Mouse (Mus musculus): ENCODE results near the gene Cpne6. TPM values are rescaled to one million over a fixed set of nuclear protein-coding genes. Genes with fewer than 3 reads are reported as not detected.
A peak's percentile ranks its signal among the peaks of the same experiment; 100 is the strongest.

Cpne6 gene
- total and polyA plus RNA-seq, 3 experiments: not detected

DNA sequence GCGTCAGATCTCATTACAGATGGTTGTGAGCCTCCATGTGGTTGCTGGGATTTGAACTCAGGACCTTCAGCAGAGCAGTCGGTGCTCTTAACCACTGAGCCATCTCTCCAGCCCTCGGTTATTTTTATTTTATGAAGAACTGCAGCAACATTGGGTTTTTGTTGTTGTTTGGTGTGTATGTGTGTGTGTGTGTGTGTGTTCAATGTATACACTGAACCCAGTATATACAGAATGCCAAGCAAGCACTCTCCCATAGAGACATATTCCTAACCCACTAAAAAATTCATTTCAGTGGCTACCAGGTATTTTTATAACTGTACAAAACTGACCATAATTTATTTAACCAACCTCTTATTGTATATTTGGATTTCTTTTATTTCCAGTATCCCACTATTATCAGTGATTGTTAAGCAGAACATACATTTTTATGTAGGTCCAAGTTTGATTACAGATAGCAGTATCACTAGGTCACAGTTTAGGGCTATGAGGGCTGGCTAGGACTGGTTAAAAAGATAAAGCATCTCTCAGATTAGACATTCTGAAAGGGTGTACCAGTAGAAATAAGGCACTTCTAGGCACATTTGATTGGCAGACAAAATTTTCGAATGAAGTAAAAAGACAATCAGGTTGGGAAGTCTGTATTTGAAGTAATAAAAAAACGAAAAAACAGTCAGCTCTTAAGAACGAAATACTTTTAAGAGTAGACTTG is 48.6 kb downstream of the Cpne6 start (continued):
- peak; percentile 87 for TF ChIP-seq TBP (IDR thresholded peaks at IDR 0.05; ENCODE audit: low read depth, low read length)
- no peak for TF ChIP-seq GABPA (IDR thresholded peaks at IDR 0.05; ENCODE audit: low read depth, low read length)
- peak; percentile 87 for TF ChIP-seq RCOR1 (IDR thresholded peaks at IDR 0.05; ENCODE audit: low read depth, low read length)
- TF ChIP-seq SIN3A (IDR thresholded peaks at IDR 0.05; ENCODE audit: low read length): no peak
- TF ChIP-seq MAFK (IDR thresholded peaks at IDR 0.05; ENCODE audit: borderline replicate concordance, low read depth, low read length): no peak
- TF ChIP-seq TAL1 (IDR thresholded peaks at IDR 0.05; ENCODE audit: low read length): peak; percentile 70
- no peak for TF ChIP-seq USF1 (IDR thresholded peaks at IDR 0.05; ENCODE audit: low read depth, low read length)
- no peak; the same call in 1 of the 2 replicates for TF ChIP-seq ZNF384 (IDR thresholded peaks at IDR 0.05; ENCODE audit: low read depth, low read length)
- no peak for TF ChIP-seq MYC (IDR thresholded peaks at IDR 0.05; ENCODE audit: low read depth, low read length)
- no peak for TF ChIP-seq CTCF (IDR thresholded peaks at IDR 0.05 in 2 of 3, conservative IDR thresholded peaks at IDR 0.05 in 1 of 3; ENCODE audit: control insufficient read depth in 1 of 3, insufficient read depth in 1 of 3, low read depth in 2 of 3, low read length in 3 of 3, poor library complexity in 1 of 3, severe bottlenecking in 1 of 3)
- TF ChIP-seq UBTF (IDR thresholded peaks at IDR 0.05; ENCODE audit: borderline replicate concordance, insufficient read depth, low read depth, low read length): no peak
- TF ChIP-seq ETS1 (IDR thresholded peaks at IDR 0.05; ENCODE audit: low read depth, low read length): peak; percentile 76
- no peak for TF ChIP-seq JUND (IDR thresholded peaks at IDR 0.05; ENCODE audit: low read depth, low read length)

DNA sequence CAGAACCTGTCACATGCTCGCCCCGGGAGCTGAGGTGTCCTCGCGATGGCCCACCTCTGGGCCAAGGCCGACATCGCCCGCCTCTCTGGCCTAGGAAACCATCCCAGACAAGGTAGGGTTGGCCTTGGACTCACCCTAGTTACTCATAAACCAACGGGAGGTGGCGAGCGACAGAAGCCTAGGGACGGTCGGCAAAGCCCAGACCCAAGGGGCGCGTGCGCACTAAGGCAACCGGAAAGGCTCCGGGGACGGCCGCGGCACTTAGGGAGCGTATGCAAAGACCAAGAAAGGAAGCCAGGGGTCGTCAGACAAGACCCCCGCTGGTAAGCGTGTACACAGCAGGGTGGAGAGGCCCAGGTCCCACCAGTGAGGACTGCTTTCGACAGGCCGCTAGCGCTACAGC is 49.6 kb downstream of the Cpne6 start, which contains the start of gene Dcaf11:
Gene Dcaf11, plus strand, starts transcription at position 208 of the 403 bp plus-strand sequence.
- H3K27me3 ChIP-seq (ENCODE audit: control insufficient read depth in 1 of 2, insufficient read depth in 2 of 2, low read length in 2 of 2): no peaks in the 10 kb centered on the region
- TF ChIP-seq RCOR1 (IDR thresholded peaks at IDR 0.05; ENCODE audit: low read depth, low read length) (no peak), NRF1 (IDR thresholded peaks at IDR 0.05; ENCODE audit: insufficient read depth, low read depth, low read length, poor library complexity, severe bottlenecking) (peak; percentile 84), UBTF (IDR thresholded peaks at IDR 0.05; ENCODE audit: borderline replicate concordance, insufficient read depth, low read depth, low read length) (peak; percentile 69; the same call in 1 of the 2 replicates), POLR2AphosphoS5 (IDR thresholded peaks at IDR 0.05; ENCODE audit: borderline replicate concordance, low read depth, low read length) (peak; percentile 4; the same call in 1 of the 2 replicates), USF2 (IDR thresholded peaks at IDR 0.05; ENCODE audit: borderline replicate concordance in 1 of 2, insufficient read depth in 1 of 2, low read depth in 1 of 2, low read length in 2 of 2) (no peak), ZC3H11A (IDR thresholded peaks at IDR 0.05; ENCODE audit: low read depth, low read length) (no peak), USF1 (IDR thresholded peaks at IDR 0.05; ENCODE audit: low read depth, low read length) (0 out of 2 replicates have a peak, but pooled peaks have one; percentile 39), HCFC1 (IDR thresholded peaks at IDR 0.05; ENCODE audit: low read depth, low read length) (peak; percentile 69; the same call in 1 of the 2 replicates), NELFE (IDR thresholded peaks at IDR 0.05; ENCODE audit: low read depth, low read length) (peak; percentile 50), JUND (IDR thresholded peaks at IDR 0.05; ENCODE audit: low read depth, low read length) (no peak), MYC (IDR thresholded peaks at IDR 0.05; ENCODE audit: low read depth, low read length) (no peak), POLR2AphosphoS2 (IDR thresholded peaks at IDR 0.05; ENCODE audit: low read length) (peak; percentile 23; the same call in 1 of the 2 replicates), TBP (IDR thresholded peaks at IDR 0.05; ENCODE audit: low read depth, low read length) (no peak), CTCF (IDR thresholded peaks at IDR 0.05 in 2 of 3, conservative IDR thresholded peaks at IDR 0.05 in 1 of 3; ENCODE audit: control insufficient read depth in 1 of 3, insufficient read depth in 1 of 3, low read depth in 2 of 3, low read length in 3 of 3, poor library complexity in 1 of 3, severe bottlenecking in 1 of 3) (0 out of 6 replicates have a peak, but pooled peaks of 1 of the 3 experiments have one; percentile 5), TCF12 (IDR thresholded peaks at IDR 0.05; ENCODE audit: low read depth, low read length) (0 out of 2 replicates have a peak, but pooled peaks have one; percentile 30), SMC3 (IDR thresholded peaks at IDR 0.05; ENCODE audit: low read depth, low read length) (0 out of 2 replicates have a peak, but pooled peaks have one; percentile 5), MAX (IDR thresholded peaks at IDR 0.05; ENCODE audit: low read length) (no peak), MXI1 (IDR thresholded peaks at IDR 0.05; ENCODE audit: low read depth, low read length) (no peak; the same call in 1 of the 2 replicates), POLR2A (IDR thresholded peaks at IDR 0.05; ENCODE audit: control insufficient read depth in 1 of 2, insufficient read depth in 1 of 2, low read depth in 1 of 2, low read length in 2 of 2, poor library complexity in 1 of 2) (peak; percentile 67 to 72), ELF1 (IDR thresholded peaks at IDR 0.05; ENCODE audit: low read depth, low read length) (peak; percentile 52; the same call in 1 of the 2 replicates), SIN3A (IDR thresholded peaks at IDR 0.05; ENCODE audit: low read length) (peak; percentile 62; the same call in 1 of the 2 replicates)
- H3K79me2 ChIP-seq (ENCODE audit: control insufficient read depth, insufficient read depth, low read length, poor library complexity): no peaks in the 10 kb centered on the region; the same call in none of the 2 replicates
- peak; percentile 97 for DNase-seq (ENCODE audit: low read depth, low spot score)
- H3K9ac ChIP-seq (ENCODE audit: control insufficient read depth, low read depth, low read length, poor library complexity, severe bottlenecking): peak within 1 kb of the TSS; percentile 75
- peaks cover 0 to 24% of the 10 kb centered on the region in 2 experiments; a peak in 2 of 4 replicates for H3K36me3 ChIP-seq (ENCODE audit: control insufficient read depth in 1 of 2, insufficient read depth in 2 of 2, low read length in 2 of 2)
- peak within 1 kb of the TSS; percentile 68 to 81 for H3K4me3 ChIP-seq (ENCODE audit: control insufficient read depth in 1 of 2, insufficient read depth in 1 of 2, low read depth in 2 of 2, low read length in 2 of 2)
- H3K9me3 ChIP-seq (replicated peaks; ENCODE audit: insufficient read depth, low read length): no peaks in the 10 kb centered on the region
- H3K27ac ChIP-seq (ENCODE audit: control insufficient read depth, low read depth, low read length): peak within 1 kb of the TSS; percentile 87
- H3K4me1 ChIP-seq (ENCODE audit: control insufficient read depth in 1 of 2, insufficient read depth in 2 of 2, low read length in 2 of 2): peaks cover 7 to 30% of the 10 kb centered on the region in 2 experiments; a peak in 3 of 4 replicates
